Mouse (Mus musculus): ENCODE results near the gene Tchhl1. TPM values are rescaled to one million over a fixed set of nuclear protein-coding genes. Genes with fewer than 3 reads are reported as not detected.
A peak's percentile ranks its signal among the peaks of the same experiment; 100 is the strongest.

Gene Tchhl1
- total and polyA plus RNA-seq, 3 experiments: 3.1 TPM; not detected in 2

- DNase-seq: no peak
Measured at GRCm38 (mm10) chr3:93504536-93505189, 36.1 kb downstream of the Tchhl1 start.

- DNase-seq: peak; percentile 57
Measured at GRCm38 (mm10) chr3:93505960-93506863, 37.7 kb downstream of the Tchhl1 start.

- no peak for DNase-seq
Measured at GRCm38 (mm10) chr3:93506881-93507325, 38.3 kb downstream of the Tchhl1 start.

DNA sequence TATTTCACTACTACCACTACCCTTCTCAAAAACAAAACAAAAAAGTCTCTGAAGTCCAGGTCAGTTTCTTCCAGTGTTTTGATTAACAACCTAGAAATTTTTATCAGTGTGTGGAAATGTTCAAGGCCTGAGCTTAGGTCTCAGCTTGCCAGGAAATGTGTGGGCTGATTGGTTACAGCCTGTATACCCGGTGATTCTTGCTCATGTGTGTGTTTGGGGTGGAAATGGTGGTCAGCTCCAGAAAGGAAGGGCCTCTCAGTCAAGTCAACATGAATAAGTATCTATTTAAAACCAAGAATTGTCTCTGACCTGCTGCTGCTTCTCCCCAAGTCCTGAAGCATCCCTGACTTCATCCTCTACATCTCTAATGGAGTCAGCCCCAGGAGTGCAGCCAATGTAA lies 40.7 kb downstream of the Tchhl1 start:
- DNase-seq: peak; percentile 27

DNA sequence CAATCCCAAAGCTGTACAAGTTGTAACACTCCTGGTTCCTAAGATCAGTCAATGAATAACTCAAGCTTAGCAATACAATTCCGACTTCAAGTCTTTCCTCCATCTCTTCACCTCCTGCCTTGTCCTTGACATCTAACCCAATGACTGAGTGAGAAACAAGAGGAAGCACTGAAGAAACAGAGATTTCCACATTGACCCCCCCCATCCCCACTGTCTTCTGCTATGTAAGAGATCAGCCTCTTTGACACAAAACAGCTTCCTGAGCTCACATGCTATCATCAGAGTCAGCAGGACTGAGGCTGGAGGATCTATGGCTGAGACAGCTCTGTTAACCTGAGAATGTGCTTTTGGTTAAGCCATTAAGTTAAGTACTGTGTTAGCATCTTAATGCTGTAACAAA lies 42.5 kb downstream of the Tchhl1 start:
- no peak for DNase-seq

DNA sequence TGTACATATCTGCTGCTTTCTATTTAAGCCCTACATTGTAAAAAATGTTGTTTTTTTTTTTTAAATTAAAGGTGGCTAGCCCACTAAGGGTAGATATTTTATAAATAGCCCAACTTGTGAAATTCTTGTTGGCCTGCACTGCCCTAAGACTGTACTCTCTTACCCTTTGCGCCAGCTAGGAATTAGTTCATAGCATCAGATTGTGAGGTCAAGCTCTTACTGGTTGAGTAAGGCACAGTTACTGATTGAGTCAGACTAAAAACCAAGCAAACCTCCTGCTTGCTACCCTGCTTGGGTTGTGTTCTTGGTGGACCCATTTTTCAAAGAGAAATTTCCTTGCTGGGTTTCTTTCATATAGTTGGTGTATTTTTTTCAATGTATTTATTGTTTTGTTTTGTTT lies 43.2 kb downstream of the Tchhl1 start:
- DNase-seq: no peak

DNA sequence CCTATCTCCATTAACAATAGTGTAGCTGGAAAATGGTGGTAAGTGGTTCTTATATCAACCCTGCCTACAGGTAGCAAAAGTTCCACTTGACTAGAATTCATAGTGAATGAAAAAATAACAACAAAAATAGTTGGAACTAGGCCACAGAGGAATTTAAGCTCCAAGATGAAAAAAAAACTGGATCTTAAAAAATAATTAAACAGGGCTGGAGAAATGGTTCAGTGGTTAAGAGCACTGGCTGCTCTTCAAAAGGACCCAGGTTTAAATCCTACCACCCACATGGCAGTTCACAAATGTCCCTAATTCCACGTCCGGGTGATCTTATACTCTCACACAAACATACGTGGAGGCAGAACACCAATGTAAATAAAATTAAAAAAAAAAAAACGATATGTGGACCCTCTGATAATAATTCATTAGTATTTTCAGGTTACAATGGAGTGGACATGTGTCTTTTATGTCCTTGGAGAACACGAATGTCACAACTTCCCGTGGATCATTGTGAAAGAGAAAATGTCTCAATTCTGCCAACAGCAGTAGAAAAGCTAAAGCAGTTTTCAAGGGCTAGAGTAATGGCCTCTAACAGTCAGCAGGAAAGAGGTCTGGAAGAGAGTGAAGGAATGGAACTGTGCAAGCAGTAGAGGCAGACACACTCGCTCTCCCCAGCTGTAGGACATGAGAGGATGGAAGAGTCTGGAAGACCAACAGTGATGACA lies 44.0 kb downstream of the Tchhl1 start:
- peak; percentile 35 for DNase-seq

DNA sequence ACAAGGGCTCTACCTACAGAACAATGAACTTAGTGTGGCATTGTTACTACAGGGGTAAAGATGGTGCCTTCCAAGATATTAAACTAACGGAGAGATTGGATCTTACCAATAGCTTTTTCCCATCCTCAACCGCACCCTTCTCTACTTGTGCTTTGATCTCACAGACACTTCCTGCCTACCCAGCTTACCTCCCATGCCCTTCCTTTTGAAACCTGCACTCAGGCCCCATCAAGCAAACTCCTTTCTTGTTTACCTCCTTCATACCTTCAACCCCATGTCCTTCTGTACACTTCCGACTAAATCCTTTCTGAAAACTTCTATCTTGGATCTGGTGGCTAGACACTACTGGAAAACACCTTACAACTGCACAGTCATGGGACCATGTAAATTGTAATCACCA lies 46.1 kb downstream of the Tchhl1 start:
- no peak for DNase-seq

- DNase-seq: no peak
Measured at GRCm38 (mm10) chr3:93517343-93517742, 48.8 kb downstream of the Tchhl1 start.

DNA sequence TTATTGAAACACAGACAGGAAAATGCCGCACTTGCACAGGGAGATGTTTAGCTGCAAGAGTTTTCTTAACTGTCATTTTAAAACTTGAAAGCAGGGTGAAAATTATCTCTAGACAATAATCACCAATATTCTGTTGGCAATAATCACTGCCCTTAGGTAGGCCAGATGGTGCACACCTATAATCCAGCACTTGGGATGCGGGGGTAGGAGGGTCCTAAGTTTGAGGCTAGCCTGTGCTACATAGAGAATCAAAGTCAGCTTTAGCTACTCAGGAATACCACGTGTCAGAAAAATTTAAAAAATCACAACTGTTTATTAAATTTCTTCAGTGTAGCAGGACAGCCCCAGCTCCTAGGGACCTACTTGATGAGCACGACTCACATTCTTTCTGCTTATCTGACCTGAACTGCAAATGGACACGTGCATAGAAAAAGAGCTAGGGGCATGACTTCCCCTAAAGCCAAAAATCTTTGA lies 51.3 kb downstream of the Tchhl1 start:
- no peak for DNase-seq

GRCm38 (mm10) chr3:93520330-93521193 lies 52.0 kb downstream of the Tchhl1 start, which contains the start of gene S100a11:
Gene S100a11, plus strand, starts transcription at chr3:93520488.
- DNase-seq: peak; percentile 81

Small RNAs within 50 kb of the gene (microRNA-seq; reads per million reads assigned to microRNA genes)
- gene Gm22752: 0 reads per million in 2 experiments

Other genes starting within 250 kb of the Tchhl1 start
- not detected for gene Flg, start 195.2 kb upstream of the Tchhl1 start, total RNA-seq (2021)
- gene Flg, start 195.2 kb upstream of the Tchhl1 start, polyA plus RNA-seq (2012; rRNA removed): 0.02 TPM in 1 of 2 replicates, not detected in the other
- gene Hrnr, start 149.0 kb upstream of the Tchhl1 start, total RNA-seq (2021): not detected
- not detected in 2 replicates for gene Hrnr, start 149.0 kb upstream of the Tchhl1 start, polyA plus RNA-seq (2012; rRNA removed)
- not detected for gene Rptn, start 75.1 kb upstream of the Tchhl1 start, total RNA-seq (2021)
- not detected in 2 replicates for gene Rptn, start 75.1 kb upstream of the Tchhl1 start, polyA plus RNA-seq (2012; rRNA removed)
- under 1 TPM; 0.03 to 0.49 TPM for gene Tchh, start 26.4 kb upstream of the Tchhl1 start, total RNA-seq (2021)
- gene Tchh, start 26.4 kb upstream of the Tchhl1 start, polyA plus RNA-seq (2012; rRNA removed): 0.01 and 0.02 TPM in 2 replicates
- gene S100a11, start 51.7 kb downstream of the Tchhl1 start, total RNA-seq (2021): 100 to 1,000 TPM; 210 to 267 TPM
- gene S100a11, start 51.7 kb downstream of the Tchhl1 start, polyA plus RNA-seq (2012; rRNA removed): 33.0 and 44.4 TPM in 2 replicates
- 100 to 1,000 TPM; 173 to 196 TPM for gene S100a10, start 86.3 kb downstream of the Tchhl1 start, total RNA-seq (2021)
- 16.3 and 17.7 TPM in 2 replicates for gene S100a10, start 86.3 kb downstream of the Tchhl1 start, polyA plus RNA-seq (2012; rRNA removed)
- under 1 TPM in 1 of 2 experiments, not detected in 1; 0.35 TPM for gene Tdpoz2, start 183.9 kb downstream of the Tchhl1 start, total RNA-seq (2021)
- gene Tdpoz2, start 183.9 kb downstream of the Tchhl1 start, polyA plus RNA-seq (2012; rRNA removed): not detected in 2 replicates
- not detected for gene Tdpoz1, start 207.6 kb downstream of the Tchhl1 start, total RNA-seq (2021)
- gene Tdpoz1, start 207.6 kb downstream of the Tchhl1 start, polyA plus RNA-seq (2012; rRNA removed): not detected in 2 replicates
- not detected for gene Gm37596, start 224.3 kb downstream of the Tchhl1 start, total RNA-seq (2021)
- gene Gm37596, start 224.3 kb downstream of the Tchhl1 start, polyA plus RNA-seq (2012; rRNA removed): not detected in 2 replicates

Data from adrenal gland, adult 2 months (tissue).